Mouse (Mus musculus) gastrocnemius, adult 8-10 months (tissue): ENCODE results near the gene Ahnak2. TPM values are rescaled to one million over a fixed set of nuclear protein-coding genes. Genes with fewer than 3 reads are reported as not detected.

Experiments
- DNase-seq, 2 experiments: peaks; one replicate each; pipeline ENCODE4 v3.0.0; 2022; ENCODE audit warnings: low spot score in 2 of 2
- microRNA-seq: library from miRNA; unstranded; fragments of <30 nt; microRNA quantifications from one replicate; pipeline ENCODE4 v1.2.0, GENCODE M21; 2022
- total RNA-seq, 4 experiments: library from RNA; stranded (reverse); gene quantifications; 2 replicates each; pipeline ENCODE4 v1.2.4; 2022

Ahnak2 gene
- total RNA-seq, 4 experiments from 2014 or later = 6.9 to 8.7 (median 7.6) TPM

- DNase-seq = no peak
These were observed 67.4 kb downstream of the Ahnak2 start for GRCm38 (mm10) chr12:112734881-112735655.

GRCm38 (mm10) chr12:112734108-112734820 lies 68.2 kb downstream of the Ahnak2 start:
- DNase-seq = no peak

- no peak for DNase-seq
These were observed 69.9 kb downstream of the Ahnak2 start for GRCm38 (mm10) chr12:112732591-112732990.

GRCm38 (mm10) chr12:112730808-112731207 lies 71.6 kb downstream of the Ahnak2 start:
- DNase-seq = no peak

- no peak for DNase-seq
These were observed 74.7 kb downstream of the Ahnak2 start for GRCm38 (mm10) chr12:112727801-112728200.

- peak in 1 of 2 experiments; percentile 41 for DNase-seq
These were observed 78.2 kb downstream of the Ahnak2 start for GRCm38 (mm10) chr12:112724077-112724805.

GRCm38 (mm10) chr12:112723445-112723844 lies 79.0 kb downstream of the Ahnak2 start:
- no peak for DNase-seq

- no peak for DNase-seq
These were observed 79.5 kb downstream of the Ahnak2 start for GRCm38 (mm10) chr12:112723028-112723330.

- peak in 1 of 2 experiments; percentile 48 for DNase-seq
These were observed 80.0 kb downstream of the Ahnak2 start for GRCm38 (mm10) chr12:112722240-112723027.

Small RNAs within 50 kb of the gene (microRNA-seq; reads per million reads assigned to microRNA genes)
- not detected for gene Mir6940

Other genes starting within 250 kb of the Ahnak2 start
- 1 to 10 TPM; 6.7 to 9.2 (median 8.4) TPM for gene Inf2, start 213.9 kb downstream of the Ahnak2 start, total RNA-seq
- gene Adssl1, start 182.6 kb downstream of the Ahnak2 start, total RNA-seq = 1,000 to 10,000 TPM in 3 of 4 experiments, 100 to 1,000 TPM in 1; 952 to 1,087 (median 1,016) TPM
- 10 to 100 TPM; 22.2 to 26.3 (median 24.3) TPM for gene Siva1, start 158.0 kb downstream of the Ahnak2 start, total RNA-seq
- 10 to 100 TPM; 41.6 to 42.5 (median 42.0) TPM for gene Akt1, start 127.8 kb downstream of the Ahnak2 start, total RNA-seq
- gene Zbtb42, start 123.8 kb downstream of the Ahnak2 start, total RNA-seq = under 1 TPM; 0.48 to 0.90 (median 0.58) TPM
- gene Cep170b, start 82.2 kb downstream of the Ahnak2 start, total RNA-seq = 10 to 100 TPM in 3 of 4 experiments, 1 to 10 TPM in 1; 9.8 to 18.4 (median 12.5) TPM
- gene Pld4, start 42.0 kb downstream of the Ahnak2 start, total RNA-seq = 1 to 10 TPM in 3 of 4 experiments, under 1 TPM in 1; 0.48 to 2.5 (median 1.7) TPM
- under 1 TPM; 0.17 to 0.61 (median 0.45) TPM for gene Clba1, start 6.3 kb upstream of the Ahnak2 start, total RNA-seq
- gene Cdca4, start 26.8 kb upstream of the Ahnak2 start, total RNA-seq = 1 to 10 TPM; 1.9 to 2.8 (median 2.5) TPM
- gene Gpr132, start 65.6 kb upstream of the Ahnak2 start, total RNA-seq = not detected
- 10 to 100 TPM; 22.3 to 31.0 (median 26.7) TPM for gene Jag2, start 127.1 kb upstream of the Ahnak2 start, total RNA-seq
- gene Nudt14, start 139.5 kb upstream of the Ahnak2 start, total RNA-seq = 1 to 10 TPM; 5.2 to 8.8 (median 7.5) TPM
- 10 to 100 TPM; 18.6 to 23.6 (median 21.7) TPM for gene Btbd6, start 173.8 kb upstream of the Ahnak2 start, total RNA-seq
- gene Brf1, start 198.0 kb upstream of the Ahnak2 start, total RNA-seq = 10 to 100 TPM; 13.8 to 18.9 (median 18.4) TPM
- 10 to 100 TPM; 32.6 to 36.9 (median 36.3) TPM for gene Pacs2, start 211.9 kb upstream of the Ahnak2 start, total RNA-seq